Mouse (Mus musculus) bone marrow, adult 2 months (tissue): ENCODE results near the gene Otx2.

Experiments used
- CTCF ChIP-seq: fragments of 200-500 bp; IDR thresholded peaks from 2 replicates; pipeline ENCODE4 v1.5.1; 2011; ENCODE audit warnings: low read length, control low read depth; ENCODE audit not compliant: control insufficient read depth, insufficient read depth
- POLR2A ChIP-seq: fragments of 200-500 bp; IDR thresholded peaks from 2 replicates; pipeline ENCODE4 v1.6.1; 2011; ENCODE audit warnings: low read depth, mild to moderate bottlenecking, control low read depth, low read length, borderline replicate concordance; ENCODE audit not compliant: control insufficient read depth

DNA sequence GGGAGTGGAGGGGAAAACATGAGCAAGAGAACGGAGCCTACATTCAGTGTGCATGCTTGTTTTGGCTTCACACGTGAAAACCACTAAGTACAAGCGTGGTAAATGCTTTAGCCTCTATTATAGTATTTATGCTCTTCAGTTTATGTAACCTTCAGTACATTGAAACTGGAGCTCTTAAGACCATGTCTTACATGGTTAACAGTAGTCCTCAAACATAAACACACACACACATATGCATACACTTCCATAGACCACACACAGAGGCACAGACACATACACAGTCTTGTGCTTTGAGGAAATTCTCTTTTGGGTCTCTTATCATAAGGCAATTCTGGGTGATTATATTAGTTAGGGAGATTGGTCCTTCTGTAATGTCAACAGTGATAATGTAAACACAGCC lies 40.5 kb downstream of the Otx2 start:
- TF ChIP-seq CTCF: no peak
- TF ChIP-seq POLR2A: no peak
